Mouse (Mus musculus) kidney, adult 2 months (tissue): ENCODE data around the gene Hoxa7.

Experiments used
- CTCF ChIP-seq: fragments of 200-500 bp; conservative IDR thresholded peaks from 2 replicates; pipeline ENCODE4 v1.5.1; 2011; ENCODE audit warnings: low read depth, mild to moderate bottlenecking, control low read depth, low read length, moderate library complexity, mixed read lengths; ENCODE audit not compliant: insufficient read depth, insufficient read length
- POLR2A ChIP-seq: fragments of 200-500 bp; IDR thresholded peaks from one replicate; pipeline ENCODE4 v1.6.1; 2011; ENCODE audit warnings: low read depth, low read length, control low read depth

- no peak for TF ChIP-seq CTCF
- no peak for TF ChIP-seq POLR2A
Measured at GRCm38 (mm10) chr6:52170898-52171223, 50.8 kb downstream of the Hoxa7 start.
